Mouse (Mus musculus): Measurements from ENCODE around the gene Mmp2. TPM values are rescaled to one million over a fixed set of nuclear protein-coding genes. Genes with fewer than 3 reads are reported as not detected.

Mmp2 gene
- 485 and 511 TPM in 2 replicates for polyA plus RNA-seq (2012; rRNA removed; ENCODE audit: low replicate concordance)

GRCm38 (mm10) chr8:92827243-92828034 is at the start of gene Mmp2:
Mmp2 (plus strand) TSS chr8:92827291.

GRCm38 (mm10) chr8:92855171-92855894 is 28.2 kb downstream of the Mmp2 start, which contains the start of gene Lpcat2:
Lpcat2 (plus strand) TSS chr8:92855339.

GRCm38 (mm10) chr8:92901107-92901506 is 74.0 kb downstream of the Mmp2 start, which contains the start of gene Capns2:
Capns2 (plus strand) TSS chr8:92901407.

Other genes with a start within 250 kb of the Mmp2 start
- 0.07 TPM in 1 of 2 replicates, not detected in the other for gene Irx6, start 153.0 kb upstream of the Mmp2 start, polyA plus RNA-seq (2012; rRNA removed; ENCODE audit: low replicate concordance)
- gene Lpcat2, start 28.0 kb downstream of the Mmp2 start, polyA plus RNA-seq (2012; rRNA removed; ENCODE audit: low replicate concordance), result 4.1 and 4.3 TPM in 2 replicates
- gene Capns2, start 74.1 kb downstream of the Mmp2 start, polyA plus RNA-seq (2012; rRNA removed; ENCODE audit: low replicate concordance), result 2.9 TPM in 1 of 2 replicates, not detected in the other
- 0.10 and 0.40 TPM in 2 replicates for gene Slc6a2, start 132.8 kb downstream of the Mmp2 start, polyA plus RNA-seq (2012; rRNA removed; ENCODE audit: low replicate concordance)
- 0.50 TPM in 1 of 2 replicates, not detected in the other for gene Ces1a, start 220.9 kb downstream of the Mmp2 start, polyA plus RNA-seq (2012; rRNA removed; ENCODE audit: low replicate concordance)